Mouse (Mus musculus) c-Kit-positive CD71-negative TER-119-negative erythroid progenitor cells, embryonic 14.5 days (primary cell): ENCODE results near the gene Chrm4.

Experiments used
- DNase-seq: peaks from one replicate; pipeline ENCODE4 v3.0.0-alpha.2; 2013; ENCODE audit warnings: low read depth

Chrm4 gene

GRCm38 (mm10) chr2:91944170-91944950 lies 17.3 kb downstream of the Chrm4 start:
- no peak for DNase-seq

GRCm38 (mm10) chr2:91945483-91945882 lies 18.4 kb downstream of the Chrm4 start, which contains the start of gene Gm9821:
Gene Gm9821, plus strand, starts transcription at chr2:91945703.
- no peak for DNase-seq

- DNase-seq, result no peak
These were observed 19.8 kb downstream of the Chrm4 start for GRCm38 (mm10) chr2:91946836-91947235.

- no peak for DNase-seq
These were observed 20.5 kb downstream of the Chrm4 start for GRCm38 (mm10) chr2:91947397-91948150.

GRCm38 (mm10) chr2:91948151-91948509 lies 21.1 kb downstream of the Chrm4 start:
- DNase-seq, result no peak

- DNase-seq, result no peak
These were observed 21.8 kb downstream of the Chrm4 start for GRCm38 (mm10) chr2:91948792-91949241.

- DNase-seq, result no peak
These were observed 22.6 kb downstream of the Chrm4 start for GRCm38 (mm10) chr2:91949411-91950274.

- no peak for DNase-seq
These were observed 23.4 kb downstream of the Chrm4 start for GRCm38 (mm10) chr2:91950275-91951085.

- DNase-seq, result no peak
These were observed 26.8 kb downstream of the Chrm4 start for GRCm38 (mm10) chr2:91953825-91954224.

GRCm38 (mm10) chr2:91955121-91955591 lies 28.1 kb downstream of the Chrm4 start:
- DNase-seq, result no peak

- DNase-seq, result no peak
These were observed 28.8 kb downstream of the Chrm4 start for GRCm38 (mm10) chr2:91955875-91956274.

- no peak for DNase-seq
These were observed 30.0 kb downstream of the Chrm4 start for GRCm38 (mm10) chr2:91957096-91957495.

GRCm38 (mm10) chr2:91958049-91958448 lies 31.0 kb downstream of the Chrm4 start:
- no peak for DNase-seq

- DNase-seq, result no peak
These were observed 31.8 kb downstream of the Chrm4 start for GRCm38 (mm10) chr2:91958701-91959457.

- DNase-seq, result no peak
These were observed 32.7 kb downstream of the Chrm4 start for GRCm38 (mm10) chr2:91959544-91960410.

GRCm38 (mm10) chr2:91960459-91960858 lies 33.4 kb downstream of the Chrm4 start:
- DNase-seq, result no peak

GRCm38 (mm10) chr2:91961901-91962761 lies 35.1 kb downstream of the Chrm4 start:
- DNase-seq, result no peak

GRCm38 (mm10) chr2:91962864-91963401 lies 35.9 kb downstream of the Chrm4 start:
- no peak for DNase-seq
